In the genomic region with DNA sequence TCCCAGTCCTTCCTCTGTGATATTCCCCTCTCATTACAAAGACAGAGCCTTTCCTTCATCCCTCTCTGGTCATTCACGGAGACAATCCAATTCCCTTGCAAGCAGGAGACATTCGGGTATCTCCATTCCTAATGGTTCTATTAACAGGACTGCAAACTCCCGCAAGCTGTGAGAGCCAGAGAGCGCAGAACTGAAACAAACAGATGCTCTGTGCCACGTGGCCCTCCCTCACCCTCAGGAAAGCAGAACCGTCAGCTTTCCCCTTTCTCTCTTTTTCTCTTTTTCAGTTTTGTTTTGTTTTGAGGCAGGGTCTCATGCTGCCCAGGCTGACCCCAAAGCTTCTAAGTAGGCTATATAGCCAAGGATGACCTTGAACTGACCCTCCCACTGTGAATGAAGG, we compare ENCODE assay signal across 28 mouse cellular contexts.
DNase-seq lines count a peak whose midpoint lies in the region; ATAC-seq and TF ChIP-seq lines count a peak whose summit lies in the region.
"Had no signal": no experiment of that assay in that cellular context is flagged by ENCODE, and none has a peak within 500 bp of the region (broad histone marks: within the 10 kb centered on the region; RNA-seq: fewer than 3 reads in every experiment).

No protein-coding gene starts in this region.

- H3K36me3 ChIP-seq in spleen, adult 2 months (ENCODE audit: control insufficient read depth, insufficient read depth, low read length) = no peaks in the 10 kb centered on the region
- H3K36me3 ChIP-seq in hindbrain, embryonic 13.5 days = no peaks in the 10 kb centered on the region
- H3K36me3 ChIP-seq: kidney, embryonic 15.5 days; liver, embryonic 12.5 days; midbrain, embryonic 13.5 days had no signal

- peak overlapping the region; percentile 45 for H3K4me3 ChIP-seq in spleen, adult 2 months (ENCODE audit: extremely low read depth, insufficient read depth, insufficient read length)
- H3K4me3 ChIP-seq in olfactory bulb, adult 2 months (ENCODE audit: insufficient read depth, low read depth, low read length) = peak overlapping the region; percentile 29
- H3K4me3 ChIP-seq in hindbrain, embryonic 13.5 days = no peak overlapping the region
- H3K4me3 ChIP-seq: erythroblast, embryonic 14.5 days; kidney, embryonic 15.5 days; liver, embryonic 12.5 days; midbrain, embryonic 13.5 days had no signal

- 37% methylated on average over 6 of the region's 6 CpGs for WGBS in spleen, adult 2 months
- WGBS in olfactory bulb, adult 2 months = 26% methylated on average over 6 of the region's 6 CpGs
- WGBS in hindbrain, embryonic 13.5 days = 68% methylated on average over 6 of the region's 6 CpGs

- no peaks in the 10 kb centered on the region for H3K9me3 ChIP-seq in hindbrain, embryonic 13.5 days
- H3K9me3 ChIP-seq: kidney, embryonic 15.5 days; liver, embryonic 12.5 days; midbrain, embryonic 13.5 days had no signal

- peak; percentile 17 to 23 for DNase-seq in spleen, adult 2 months (ENCODE audit: low read depth in 1 of 2, low spot score in 2 of 2)
- no peak for DNase-seq in spleen, postnatal 4 days (ENCODE audit: low spot score in 2 of 2)
- peak; percentile 14 for DNase-seq in brain, embryonic 14.5 days (ENCODE audit: low read depth)
- peak; percentile 34 for DNase-seq in layer of hippocampus, adult 9-11 months
- no peak for DNase-seq in left cerebral cortex, postnatal 25 days (ENCODE audit: low spot score in 2 of 2)
- no peak for DNase-seq in cerebellum, adult 11-12 months
- DNase-seq: adrenal gland, postnatal 25 days; cerebellum, adult 11 months; cerebellum, postnatal 10 days; gastrocnemius, postnatal 25 days; heart, adult 18-20 months; heart, postnatal 36 days; kidney, adult 11 months; kidney, postnatal 25 days; left cerebral cortex, postnatal 4 days; liver, postnatal 0 days; lung, postnatal 4 days; thymus, postnatal 14 days had no signal

- no peak overlapping the region for H3K4me2 ChIP-seq in hindbrain, embryonic 13.5 days
- H3K4me2 ChIP-seq: heart, embryonic 11.5 days; hindbrain, embryonic 14.5 days; kidney, embryonic 15.5 days; liver, embryonic 12.5 days; midbrain, embryonic 13.5 days had no signal

- intact Hi-C loops in left cerebral cortex, postnatal 25 days (cut with DNase I) = no loop called here

- no peaks in the 10 kb centered on the region for H3K27me3 ChIP-seq in spleen, adult 2 months (ENCODE audit: control insufficient read depth, insufficient read depth, low read length)
- no peaks in the 10 kb centered on the region for H3K27me3 ChIP-seq in hindbrain, embryonic 13.5 days
- H3K27me3 ChIP-seq: kidney, embryonic 15.5 days; midbrain, embryonic 13.5 days had no signal

- no peak for TF ChIP-seq POLR2A in spleen, adult 2 months (IDR thresholded peaks at IDR 0.05; ENCODE audit: low read depth, low read length)
- no peak for TF ChIP-seq POLR2A in brain, embryonic 14.5 days (IDR thresholded peaks at IDR 0.05; ENCODE audit: borderline replicate concordance, extremely low read depth, insufficient read depth, insufficient read length, poor library complexity, severe bottlenecking)
- no peak for TF ChIP-seq POLR2A in olfactory bulb, adult 2 months (IDR thresholded peaks at IDR 0.05; ENCODE audit: insufficient read depth, low read depth, low read length)

- TF ChIP-seq CTCF in spleen, adult 2 months (IDR thresholded peaks at IDR 0.05; ENCODE audit: extremely low read depth, insufficient read depth, insufficient read length, insufficient replicate concordance) = no peak
- TF ChIP-seq CTCF in brain, embryonic 14.5 days (IDR thresholded peaks at IDR 0.05; ENCODE audit: borderline replicate concordance, extremely low read depth, insufficient read depth, insufficient read length) = no peak
- TF ChIP-seq CTCF in olfactory bulb, adult 2 months (IDR thresholded peaks at IDR 0.05; ENCODE audit: insufficient read depth, low read depth, low read length) = no peak

- no peak for ATAC-seq in hindbrain, embryonic 13.5 days (ENCODE audit: low FRiP score)
- ATAC-seq: CD4-positive, CD25-positive, alpha-beta regulatory T cell, adult 4 months; inflammation-experienced regulatory T-cells, adult 6 months; liver, embryonic 12.5 days; liver, postnatal 0 days; midbrain, embryonic 13.5 days had no signal

- peaks cover 4% of the 10 kb centered on the region; the same call in 1 of the 2 replicates for H3K4me1 ChIP-seq in spleen, adult 2 months (ENCODE audit: control insufficient read depth, insufficient read depth, insufficient read length)
- H3K4me1 ChIP-seq in olfactory bulb, adult 2 months (ENCODE audit: control insufficient read depth, insufficient read depth, low read length) = peaks cover 27% of the 10 kb centered on the region
- peaks cover 11% of the 10 kb centered on the region; the same call in 1 of the 2 replicates for H3K4me1 ChIP-seq in hindbrain, embryonic 13.5 days (replicated peaks)
- H3K4me1 ChIP-seq: midbrain, embryonic 13.5 days had no signal

- no peak overlapping the region for H3K9ac ChIP-seq in hindbrain, embryonic 13.5 days
- H3K9ac ChIP-seq: hindbrain, embryonic 14.5 days; kidney, embryonic 15.5 days; liver, embryonic 12.5 days; liver, postnatal 0 days; midbrain, embryonic 13.5 days had no signal

- H3K27ac ChIP-seq in spleen, adult 2 months (ENCODE audit: insufficient read depth, low read length) = peak overlapping the region; percentile 82
- H3K27ac ChIP-seq in olfactory bulb, adult 2 months (ENCODE audit: insufficient read depth, low read depth, low read length) = peak overlapping the region; percentile 82
- H3K27ac ChIP-seq in hindbrain, embryonic 13.5 days = no peak overlapping the region
- H3K27ac ChIP-seq: hindbrain, embryonic 14.5 days; kidney, embryonic 15.5 days; liver, embryonic 12.5 days; midbrain, embryonic 13.5 days had no signal

Comparison
In these comparisons a context has a peak if more than half of its experiments do, and no peak if none do; other contexts are left out.
1. DNase-seq: peak in spleen, adult 2 months (2 of 2), brain, embryonic 14.5 days (single experiment) and layer of hippocampus, adult 9-11 months (single experiment); none in spleen, postnatal 4 days (0 of 2), left cerebral cortex, postnatal 25 days (0 of 2) and cerebellum, adult 11-12 months (single experiment).